Mouse (Mus musculus): ENCODE data around the gene Otud1.
A peak's percentile ranks its signal among the peaks of the same experiment; 100 is the strongest.

Gene Otud1

DNA sequence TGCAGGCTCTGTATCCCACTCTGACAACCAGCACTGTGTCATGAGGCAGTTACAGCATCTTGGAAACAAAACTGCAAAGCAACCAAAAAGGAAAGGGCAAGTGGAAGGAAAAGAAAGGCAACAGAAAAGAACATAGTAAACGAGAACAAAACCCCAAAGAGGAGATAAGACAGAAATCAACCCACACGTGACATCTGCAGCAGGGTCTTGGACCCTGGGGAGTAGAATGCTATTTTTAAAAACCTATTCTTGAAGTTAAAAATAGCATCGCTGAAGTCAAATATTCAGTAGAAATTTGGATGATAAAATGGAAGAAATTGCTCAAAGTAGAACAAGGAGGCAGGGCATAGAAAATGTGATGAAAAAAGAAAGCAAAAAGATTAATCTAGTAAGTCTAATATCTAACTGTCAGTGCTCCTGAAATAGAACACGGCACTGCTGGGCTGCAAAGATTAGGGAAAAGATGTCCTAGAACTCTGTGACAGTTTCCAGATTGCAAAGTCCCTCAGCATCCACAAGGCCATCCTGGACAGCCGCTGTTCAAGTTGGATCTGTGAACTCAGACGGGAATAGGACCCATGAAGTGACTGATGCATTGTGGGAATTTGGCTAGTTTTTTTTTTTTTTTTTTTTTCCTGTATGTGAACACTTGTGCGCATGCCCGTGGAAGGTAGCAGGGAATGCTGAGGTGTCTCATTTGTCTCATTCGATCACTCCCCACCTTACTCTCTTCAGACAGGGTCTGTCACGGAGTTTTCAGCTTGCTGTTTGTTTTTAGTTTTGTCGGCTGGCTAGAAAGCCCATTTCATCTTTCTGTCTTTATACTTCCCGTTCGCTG, 13.5 kb downstream of the Otud1 start:
- no peak for DNase-seq (ENCODE audit: low read depth, low spot score)

DNA sequence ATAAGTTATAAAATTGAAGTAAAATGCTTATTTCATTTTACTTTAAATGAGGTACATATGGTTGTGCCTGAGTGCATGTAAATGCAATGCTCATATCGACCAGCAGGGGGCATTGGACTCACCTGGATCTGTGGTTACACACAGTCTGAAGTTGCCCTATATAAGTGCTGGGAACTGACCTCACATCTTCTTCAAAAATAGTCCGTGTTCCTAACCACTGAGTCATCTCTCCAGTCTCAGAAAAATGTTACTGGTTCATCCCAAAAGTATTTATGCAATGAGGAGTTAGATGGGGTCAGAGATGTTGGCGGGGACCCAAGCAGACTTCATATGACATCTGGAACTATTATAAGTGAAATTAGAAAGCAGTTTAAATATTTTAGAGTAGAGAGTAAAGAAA, 25.4 kb downstream of the Otud1 start:
- peak; percentile 59 for DNase-seq (ENCODE audit: low read depth, low spot score)

GRCm38 (mm10) chr2:19685489-19686147, 28.1 kb downstream of the Otud1 start:
- no peak for DNase-seq (ENCODE audit: low read depth, low spot score)

- DNase-seq (ENCODE audit: low read depth, low spot score) = no peak
These were observed 32.5 kb downstream of the Otud1 start for GRCm38 (mm10) chr2:19690094-19690493.

DNA sequence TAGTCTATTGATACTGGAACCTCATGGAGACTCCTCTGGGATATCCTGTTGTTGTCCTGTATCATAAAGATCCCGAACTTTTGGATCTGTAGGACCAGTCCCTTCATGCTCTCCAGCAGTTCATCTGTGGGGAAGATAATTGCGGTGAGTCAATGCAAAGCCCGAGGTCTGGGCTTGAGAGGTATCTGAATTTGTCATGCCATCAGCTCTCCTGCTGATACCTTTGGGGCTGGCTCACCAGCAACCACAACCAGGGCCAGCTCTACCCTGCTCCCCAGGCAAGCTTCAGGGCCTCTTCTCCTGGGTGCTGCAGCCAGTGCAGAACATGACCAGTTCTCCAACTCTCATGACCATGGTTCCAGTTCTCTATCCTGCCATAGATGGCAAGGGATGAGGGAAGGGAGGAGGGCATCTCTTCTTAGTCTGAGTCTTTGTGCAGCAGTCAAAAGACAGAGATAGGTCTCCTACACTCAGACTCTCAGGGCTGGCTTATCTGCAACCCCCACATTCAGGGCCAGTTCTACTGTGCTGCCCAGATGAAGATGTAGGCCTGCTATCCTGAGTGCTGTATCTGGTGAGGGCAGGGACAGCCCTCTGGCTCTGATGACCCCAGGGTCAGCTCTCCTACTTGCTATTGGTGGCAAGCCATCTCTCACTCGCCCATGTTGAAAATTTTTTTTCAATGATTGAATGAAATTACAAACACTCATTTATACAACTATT, 42.2 kb downstream of the Otud1 start:
- no peak for DNase-seq (ENCODE audit: low read depth, low spot score)

DNA sequence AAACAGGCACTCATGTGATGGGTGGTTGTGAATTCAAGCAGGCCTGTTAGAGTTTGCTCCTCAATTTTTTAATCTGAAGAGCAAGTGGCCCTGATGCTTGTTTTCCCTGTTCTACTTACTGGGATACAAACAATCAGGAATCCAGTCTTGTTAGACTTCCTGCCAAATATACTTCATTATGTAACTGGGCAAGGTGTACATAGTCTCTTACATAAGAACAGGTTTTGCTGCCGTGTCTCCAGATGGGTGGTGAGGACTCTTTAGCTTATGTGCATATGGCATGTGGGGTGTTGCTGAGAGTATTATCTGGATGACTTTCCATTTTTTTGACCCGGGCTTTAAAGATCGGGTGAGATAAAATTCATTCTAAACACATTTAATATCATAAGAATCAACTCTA, 43.8 kb downstream of the Otud1 start:
- DNase-seq (ENCODE audit: low read depth, low spot score) = no peak

DNA sequence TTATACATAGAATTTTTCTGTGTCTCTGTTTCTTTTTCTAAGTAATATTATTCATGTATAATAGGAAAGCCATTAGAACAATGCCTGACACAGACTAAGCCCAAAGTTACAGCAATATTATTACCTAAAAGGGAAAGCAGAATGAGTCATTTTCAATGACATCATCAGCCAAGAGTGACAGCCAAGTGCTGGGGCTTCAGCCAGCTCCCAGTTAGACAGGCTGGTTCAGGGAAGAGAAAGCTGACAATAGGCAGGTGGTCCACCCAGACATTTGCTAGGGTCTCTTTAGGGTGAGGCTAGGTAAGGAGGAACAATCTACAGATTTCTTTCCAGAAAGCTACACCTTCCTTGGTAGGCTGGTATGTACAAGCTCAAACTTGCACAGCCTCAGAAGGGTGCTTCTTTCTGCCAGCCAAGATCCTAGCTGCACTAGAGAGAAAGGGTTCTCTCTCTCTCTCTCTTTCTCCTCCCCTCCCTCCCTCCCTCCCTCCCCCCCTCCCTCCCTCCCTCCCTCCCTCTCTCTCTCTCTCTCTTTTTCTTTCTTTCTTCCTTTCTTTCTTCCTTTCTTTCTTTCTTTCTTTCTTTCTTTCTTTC, 45.6 kb downstream of the Otud1 start:
- DNase-seq (ENCODE audit: low read depth, low spot score) = no peak

DNA sequence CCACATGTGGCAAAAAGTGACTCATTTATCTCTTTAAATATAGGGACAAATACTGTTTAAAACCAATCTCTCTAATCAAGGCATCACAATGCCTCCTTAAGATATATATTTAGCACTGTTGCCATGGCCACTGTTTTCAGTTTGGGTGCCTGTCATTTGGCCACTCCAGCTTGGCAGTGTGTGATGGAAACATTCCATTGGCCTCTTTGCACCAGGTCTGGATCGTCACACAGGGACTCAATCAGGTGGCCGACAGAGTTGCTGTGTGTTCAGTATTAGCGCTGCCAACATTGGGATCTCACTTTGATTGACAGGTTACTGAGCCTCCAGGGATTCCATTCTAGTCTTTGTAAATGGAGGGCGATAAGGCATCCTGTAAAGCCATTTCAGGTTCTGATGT, 46.1 kb downstream of the Otud1 start:
- no peak for DNase-seq (ENCODE audit: low read depth, low spot score)

DNA sequence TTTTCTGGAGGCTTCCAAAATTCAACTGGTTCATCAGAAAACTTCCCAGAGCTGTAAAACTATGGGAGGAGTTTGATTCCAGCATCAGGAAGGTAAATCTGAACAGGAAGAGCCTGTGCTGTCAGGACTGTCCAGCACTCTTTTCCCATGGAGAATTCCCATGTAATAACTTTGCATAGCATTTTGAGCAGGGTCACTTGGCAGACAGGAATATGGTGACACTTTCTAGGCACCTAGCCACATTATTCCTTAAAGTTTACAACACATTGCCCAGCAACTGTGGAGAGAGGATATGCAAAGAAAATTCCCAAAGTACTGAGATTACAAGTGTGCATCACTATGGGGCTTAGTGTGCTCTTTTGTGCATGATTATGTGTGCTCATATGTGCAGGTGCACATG, 46.7 kb downstream of the Otud1 start:
- no peak for DNase-seq (ENCODE audit: low read depth, low spot score)

DNA sequence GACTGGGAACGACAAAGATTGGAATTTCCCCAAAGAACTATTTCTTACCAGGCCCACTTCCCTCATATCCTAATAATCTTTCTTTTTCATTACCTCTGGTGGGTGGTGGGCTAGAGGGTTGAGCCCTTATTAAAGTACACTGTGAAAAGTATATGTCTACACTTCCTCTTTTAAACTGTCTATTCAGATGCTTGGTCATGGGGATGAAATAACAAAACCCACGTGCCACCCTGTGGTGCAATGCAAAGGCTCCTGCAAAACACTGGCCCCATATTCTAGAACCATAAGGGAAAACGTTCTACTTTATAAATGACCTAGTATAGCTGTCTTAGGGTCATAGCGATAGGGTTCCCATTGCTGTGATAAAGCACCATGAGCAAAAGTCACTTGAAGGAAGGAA, 49.3 kb downstream of the Otud1 start:
- DNase-seq (ENCODE audit: low read depth, low spot score) = no peak

All from A20 (cell line).